Mouse (Mus musculus) hindbrain, embryonic 14.5 days (tissue): ENCODE measurements around the gene Gm10719. TPM values are rescaled to one million over a fixed set of nuclear protein-coding genes. Genes with fewer than 3 reads are reported as not detected.
"Not testable (repeated sequence)": the region's sequence is repeated elsewhere in the genome, so short reads cannot be mapped to it uniquely, and the experiment has no call there.

ENCODE experiments used
- ATAC-seq: fragments of 200-750 bp; cut with Nextera tagmentation; 2 replicates; pipeline ENCODE4 v1.8.0; 2017; ENCODE audit warnings: moderate number of reproducible peaks, mild to moderate bottlenecking, moderate TSS enrichment, moderate library complexity; ENCODE audit not compliant: low FRiP score
- DNase-seq: peaks from one replicate; pipeline ENCODE4 v3.0.0-alpha.2; 2015; ENCODE audit warnings: low spot score
- H3K27ac ChIP-seq: fragments of 300-500 bp; sonication (generic); 2 replicates; pipeline ENCODE4 v1.5.1; 2014; ENCODE audit warnings: mild to moderate bottlenecking, moderate library complexity
- H3K27me3 ChIP-seq: fragments of 300-500 bp; sonication (generic); 2 replicates; pipeline ENCODE4 v1.6.1; 2014; ENCODE audit warnings: mild to moderate bottlenecking, low read length, mixed read lengths; ENCODE audit not compliant: control insufficient read depth, insufficient read depth
- H3K36me3 ChIP-seq: fragments of 300-500 bp; sonication (generic); replicated peaks from 2 replicates; pipeline ENCODE4 v1.6.1; 2014; ENCODE audit not compliant: control insufficient read depth, insufficient read depth
- H3K4me1 ChIP-seq: fragments of 300-500 bp; sonication (generic); replicated peaks from 2 replicates; pipeline ENCODE4 v1.6.1; 2014; ENCODE audit warnings: antibody characterized with exemption, low read length, mixed read lengths; ENCODE audit not compliant: control insufficient read depth, insufficient read depth
- H3K4me2 ChIP-seq: fragments of 300-500 bp; sonication (generic); replicated peaks from 2 replicates; pipeline ENCODE4 v1.6.1; 2014; ENCODE audit warnings: mild to moderate bottlenecking, moderate library complexity
- H3K4me3 ChIP-seq: fragments of 300-500 bp; sonication (generic); replicated peaks from 2 replicates; pipeline ENCODE4 v1.5.1; 2014; ENCODE audit warnings: mild to moderate bottlenecking, low read length
- H3K9ac ChIP-seq: fragments of 300-500 bp; sonication (generic); 2 replicates; pipeline ENCODE4 v1.6.1; 2014
- H3K9me3 ChIP-seq: fragments of 300-500 bp; sonication (generic); 2 replicates; pipeline ENCODE4 v1.6.1; 2016; ENCODE audit warnings: low read length; ENCODE audit not compliant: control insufficient read depth
- WGBS: fragments of 180-500 bp; shearing (Covaris S2); extraction: QIAGEN DNeasy Blood & Tissue Kit; methylation state at CpG from one replicate; pipeline ENCODE4 v1.1.7; 2014; 5-methylcytosine and 5-hydroxymethylcytosine counted together
- polyA plus RNA-seq: library from polyadenylated mRNA; unstranded; fragments of >200 nt; fragmentation: Nextera tagmentation; extraction: Ambion mirVana; gene quantifications from 2 replicates; pipeline ENCODE4 v1.2.1, GENCODE M21; 2014

Gene Gm10719
- polyA plus RNA-seq = 0.47 TPM in 1 of 2 replicates, not detected in the other

GRCm38 (mm10) chr9:3017108-3017507, at the start of gene Gm10719:
Gm10719 (plus strand) TSS chr9:3017408.
- WGBS = 50% methylated on average over 1 of the region's 9 CpGs
- not testable (repeated sequence) for H3K4me1 ChIP-seq, H3K27ac ChIP-seq, H3K9me3 ChIP-seq, H3K36me3 ChIP-seq, DNase-seq, ATAC-seq, H3K4me2 ChIP-seq, H3K9ac ChIP-seq, H3K27me3 ChIP-seq, H3K4me3 ChIP-seq

- not testable (repeated sequence) for H3K27me3 ChIP-seq, H3K4me2 ChIP-seq, H3K4me1 ChIP-seq, H3K4me3 ChIP-seq, H3K27ac ChIP-seq, H3K9ac ChIP-seq, ATAC-seq, H3K36me3 ChIP-seq, H3K9me3 ChIP-seq
- WGBS = 73% methylated on average over 12 of the region's 12 CpGs
- peak; percentile 50 for DNase-seq
Observed at GRCm38 (mm10) chr9:3000445-3000972, 16.7 kb upstream of the Gm10719 start, which contains the start of gene Gm10722. Gm10722 (plus strand) TSS chr9:3000922.

- not testable (repeated sequence) for H3K27me3 ChIP-seq, DNase-seq, H3K4me2 ChIP-seq, H3K9ac ChIP-seq, H3K9me3 ChIP-seq, H3K27ac ChIP-seq, ATAC-seq, H3K4me1 ChIP-seq, H3K36me3 ChIP-seq, H3K4me3 ChIP-seq
- WGBS = 71% methylated on average over 8 of the region's 8 CpGs
Observed at GRCm38 (mm10) chr9:3001006-3001405, 16.2 kb upstream of the Gm10719 start.

- not testable (repeated sequence) for H3K4me3 ChIP-seq, H3K27ac ChIP-seq, H3K9ac ChIP-seq, H3K4me2 ChIP-seq, H3K4me1 ChIP-seq, H3K27me3 ChIP-seq, H3K9me3 ChIP-seq, H3K36me3 ChIP-seq
- DNase-seq (peak; percentile 25), ATAC-seq (peak; percentile 88)
- WGBS = 57% methylated on average over 8 of the region's 11 CpGs
Observed at GRCm38 (mm10) chr9:3001948-3002659, 15.1 kb upstream of the Gm10719 start.

GRCm38 (mm10) chr9:3002794-3003396, 14.3 kb upstream of the Gm10719 start, which contains the start of gene Gm11168:
Gm11168 (plus strand) TSS chr9:3003346.
- not testable (repeated sequence) for ATAC-seq, DNase-seq
- WGBS = 70% methylated on average over 6 of the region's 14 CpGs

GRCm38 (mm10) chr9:3006179-3006578, 11.0 kb upstream of the Gm10719 start:
- not testable (repeated sequence) for ATAC-seq, H3K27me3 ChIP-seq, H3K36me3 ChIP-seq, H3K4me1 ChIP-seq, H3K27ac ChIP-seq, H3K9me3 ChIP-seq, DNase-seq, H3K4me2 ChIP-seq, H3K4me3 ChIP-seq, H3K9ac ChIP-seq
- 86% methylated on average over 1 of the region's 5 CpGs for WGBS

More at GRCm38 (mm10) chr9:3002794-3003396, 14.3 kb upstream of the Gm10719 start, which contains the start of gene Gm11168:
- H3K36me3 ChIP-seq, H3K4me3 ChIP-seq, H3K4me2 ChIP-seq, H3K27me3 ChIP-seq, H3K27ac ChIP-seq, H3K9ac ChIP-seq, H3K9me3 ChIP-seq, H3K4me1 ChIP-seq: not testable (repeated sequence)

- not testable (repeated sequence) for H3K4me1 ChIP-seq, H3K9ac ChIP-seq, DNase-seq, H3K4me2 ChIP-seq, H3K4me3 ChIP-seq, H3K9me3 ChIP-seq, H3K27ac ChIP-seq, H3K27me3 ChIP-seq, H3K36me3 ChIP-seq
- 70% methylated on average over 7 of the region's 8 CpGs for WGBS
- peak; percentile 77 for ATAC-seq
Observed at GRCm38 (mm10) chr9:3006636-3007035, 10.6 kb upstream of the Gm10719 start.

GRCm38 (mm10) chr9:3007272-3007671, 9.9 kb upstream of the Gm10719 start:
- H3K4me3 ChIP-seq, H3K4me1 ChIP-seq, H3K4me2 ChIP-seq, H3K9me3 ChIP-seq, H3K9ac ChIP-seq, H3K27me3 ChIP-seq, H3K27ac ChIP-seq, H3K36me3 ChIP-seq: not testable (repeated sequence)
- DNase-seq (peak; percentile 24), ATAC-seq (peak; percentile 24; the same call in 1 of the 2 replicates)
- WGBS = 73% methylated on average over 6 of the region's 9 CpGs

- DNase-seq, H3K9me3 ChIP-seq, H3K27ac ChIP-seq, H3K36me3 ChIP-seq, H3K4me3 ChIP-seq, H3K9ac ChIP-seq, H3K27me3 ChIP-seq, H3K4me2 ChIP-seq, H3K4me1 ChIP-seq: not testable (repeated sequence)
- peak; percentile 62; the same call in 1 of the 2 replicates for ATAC-seq
- no CpG with 5 or more reads among the region's 5 CpGs for WGBS
Observed at GRCm38 (mm10) chr9:3009331-3009730, 7.9 kb upstream of the Gm10719 start.
